Mouse (Mus musculus) stomach, embryonic 14.5 days (tissue): Measurements from ENCODE around the gene Agrp. TPM values are rescaled to one million over a fixed set of nuclear protein-coding genes. Genes with fewer than 3 reads are reported as not detected.

Experiments used
- ATAC-seq: fragments of 200-750 bp; cut with Nextera tagmentation; 2 replicates; pipeline ENCODE4 v1.8.0; 2017; ENCODE audit warnings: low read depth, moderate TSS enrichment; ENCODE audit not compliant: insufficient number of reproducible peaks, insufficient read depth, low FRiP score
- H3K27ac ChIP-seq: fragments of 300-500 bp; sonication (generic); 2 replicates; pipeline ENCODE4 v1.5.1; 2014; ENCODE audit warnings: mild to moderate bottlenecking, low read length, moderate library complexity, mixed read lengths
- H3K27me3 ChIP-seq: fragments of 300-500 bp; sonication (generic); 2 replicates; pipeline ENCODE4 v1.6.1; 2014; ENCODE audit warnings: low read length, control low read depth, mixed read lengths; ENCODE audit not compliant: control insufficient read depth, insufficient read depth
- H3K36me3 ChIP-seq: fragments of 300-500 bp; sonication (generic); 2 replicates; pipeline ENCODE4 v1.6.1; 2014; ENCODE audit warnings: mild to moderate bottlenecking, control low read depth, low read length, moderate library complexity, mixed read lengths; ENCODE audit not compliant: control insufficient read depth, insufficient read depth
- H3K4me1 ChIP-seq: fragments of 300-500 bp; sonication (generic); 2 replicates; pipeline ENCODE4 v1.6.1; 2014; ENCODE audit warnings: low read length, control low read depth, mixed read lengths; ENCODE audit not compliant: control insufficient read depth, insufficient read depth
- H3K4me2 ChIP-seq: fragments of 300-500 bp; sonication (generic); replicated peaks from 2 replicates; pipeline ENCODE4 v1.6.1; 2014; ENCODE audit warnings: low read depth, low read length, control low read depth
- H3K4me3 ChIP-seq: fragments of 300-500 bp; sonication (generic); 2 replicates; pipeline ENCODE4 v1.5.1; 2014; ENCODE audit warnings: low read depth, low read length, control low read depth
- H3K9ac ChIP-seq: fragments of 300-500 bp; sonication (generic); replicated peaks from 2 replicates; pipeline ENCODE4 v1.6.1; 2014; ENCODE audit warnings: low read depth, mild to moderate bottlenecking, control low read depth, low read length, moderate library complexity, mixed read lengths
- H3K9me3 ChIP-seq: fragments of 300-500 bp; sonication (generic); 2 replicates; pipeline ENCODE4 v1.6.1; 2016; ENCODE audit warnings: low read depth, low read length, control low read depth; ENCODE audit not compliant: control insufficient read depth
- WGBS: fragments of 180-500 bp; shearing (Covaris S2); extraction: QIAGEN DNeasy Blood & Tissue Kit; methylation state at CpG from one replicate; pipeline ENCODE4 v1.1.7; 2014; 5-methylcytosine and 5-hydroxymethylcytosine counted together
- polyA plus RNA-seq: library from polyadenylated mRNA; unstranded; fragments of >200 nt; fragmentation: Nextera tagmentation; extraction: Ambion mirVana; gene quantifications from 2 replicates; pipeline ENCODE4 v1.2.1, GENCODE M21; 2014

Gene Agrp
- polyA plus RNA-seq, 1 experiment from 2014 or later: 1.5 TPM

DNA sequence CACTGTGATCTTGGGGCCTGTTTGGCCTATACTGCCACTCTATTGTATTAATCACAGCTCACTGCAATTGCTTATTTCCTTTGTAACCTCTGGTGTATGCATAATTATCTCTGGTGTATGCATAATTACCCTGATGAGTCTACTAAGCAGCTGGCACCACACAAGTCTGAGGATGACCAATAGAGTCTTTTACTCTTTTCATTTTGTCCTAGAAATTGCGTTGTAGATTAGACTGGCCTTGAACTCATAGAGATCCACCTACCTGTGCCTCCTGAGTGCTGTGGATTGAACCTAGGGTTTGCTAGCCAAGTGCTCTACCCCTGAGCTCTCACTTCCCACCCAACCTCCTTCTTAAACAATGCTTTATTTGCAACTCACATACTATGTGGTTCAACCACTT lies 11.1 kb downstream of the Agrp start:
- Histone ChIP-seq H3K9ac (no peak overlapping the region), H3K27ac (no peak overlapping the region), H3K9me3 (no peaks in the 10 kb centered on the region), H3K27me3 (no peaks in the 10 kb centered on the region), H3K36me3 (peaks cover 9% of the 10 kb centered on the region; the same call in 1 of the 2 replicates), H3K4me3 (no peak overlapping the region), H3K4me1 (peaks cover 17% of the 10 kb centered on the region), H3K4me2 (no peak overlapping the region)
- no peak for ATAC-seq
- WGBS: 74% methylated on average over 1 of the region's 1 CpGs

DNA sequence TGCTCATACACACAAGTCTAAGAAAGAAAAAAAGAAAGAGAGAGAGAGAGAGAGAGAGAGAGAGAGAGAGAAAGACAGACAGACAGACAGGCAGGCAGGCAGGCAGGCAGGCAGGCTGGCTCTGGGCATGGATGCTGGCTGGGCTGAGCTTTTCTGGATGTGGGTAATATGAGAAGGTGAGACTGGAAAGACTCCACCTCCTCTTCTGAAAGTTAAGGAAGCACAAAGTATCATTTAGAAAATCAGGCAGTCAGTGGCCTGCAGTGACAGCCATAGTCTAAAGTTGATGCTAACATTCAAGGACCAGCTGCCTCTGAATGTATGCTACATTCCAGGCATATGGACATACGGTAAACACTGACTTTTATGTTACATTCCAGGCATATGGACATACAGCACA lies 12.4 kb downstream of the Agrp start:
- no peak for ATAC-seq
- Histone ChIP-seq H3K4me2 (no peak overlapping the region), H3K4me1 (peaks cover 17% of the 10 kb centered on the region), H3K4me3 (no peak overlapping the region), H3K9ac (no peak overlapping the region), H3K36me3 (peaks cover 21% of the 10 kb centered on the region), H3K9me3 (no peaks in the 10 kb centered on the region), H3K27ac (peak overlapping the region; percentile 22; the same call in 1 of the 2 replicates), H3K27me3 (no peaks in the 10 kb centered on the region)
- 31% methylated on average over 1 of the region's 1 CpGs for WGBS

DNA sequence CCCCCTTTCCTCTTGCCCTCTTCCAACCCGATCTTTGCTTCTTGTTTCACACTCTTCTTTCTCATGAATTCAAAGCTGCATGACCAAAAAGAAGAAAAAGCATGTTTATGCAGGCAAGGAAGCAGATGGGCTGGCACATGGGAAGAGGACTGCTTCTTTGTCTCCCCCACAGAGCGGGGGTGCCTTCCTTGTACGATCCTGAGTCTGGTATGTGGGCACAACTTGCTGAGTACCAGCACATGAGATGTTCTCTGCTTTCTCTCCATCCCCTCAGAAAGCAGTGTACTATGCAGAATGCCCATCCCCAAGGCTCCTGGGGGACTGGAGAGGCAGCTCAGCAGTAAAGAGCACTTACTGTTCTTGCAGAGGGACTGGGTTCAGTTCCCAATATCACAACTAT lies 12.8 kb downstream of the Agrp start:
- H3K27ac ChIP-seq: peak overlapping the region; percentile 22; the same call in 1 of the 2 replicates
- H3K9me3 ChIP-seq: no peaks in the 10 kb centered on the region
- peaks cover 25% of the 10 kb centered on the region for H3K36me3 ChIP-seq
- H3K9ac ChIP-seq: no peak overlapping the region
- H3K4me1 ChIP-seq: peaks cover 17% of the 10 kb centered on the region
- ATAC-seq: no peak
- H3K4me3 ChIP-seq: no peak overlapping the region
- H3K27me3 ChIP-seq: no peaks in the 10 kb centered on the region
- no peak overlapping the region for H3K4me2 ChIP-seq
- 57% methylated on average over 3 of the region's 3 CpGs for WGBS

DNA sequence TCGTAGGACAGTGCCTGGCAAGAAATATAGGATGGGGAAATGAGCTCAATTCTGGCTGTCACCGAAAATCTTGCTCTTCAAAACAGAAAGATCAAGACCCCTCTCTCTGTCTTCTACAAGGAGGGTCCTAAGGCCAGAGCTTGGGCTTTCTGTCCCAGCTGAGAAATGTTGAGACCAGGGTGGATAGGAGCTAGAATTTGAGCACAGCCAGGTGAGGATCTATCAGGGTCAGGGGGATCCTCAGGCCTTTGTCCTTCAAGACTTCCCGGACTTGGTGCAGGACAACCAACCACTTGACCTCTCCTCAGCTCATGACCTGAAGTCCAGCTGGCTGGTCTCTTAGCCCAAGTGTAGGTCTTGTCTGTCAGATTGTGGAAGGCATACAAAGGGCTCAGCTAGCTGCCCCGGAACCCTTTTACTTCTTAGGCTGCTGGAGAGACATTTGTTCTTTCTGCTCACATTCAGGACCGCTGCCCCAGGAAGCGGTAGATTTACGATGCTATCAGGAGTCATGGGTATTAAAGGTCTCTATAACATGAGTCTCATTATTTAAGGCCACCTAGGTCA lies 13.4 kb downstream of the Agrp start:
- Histone ChIP-seq H3K4me1 (peaks cover 17% of the 10 kb centered on the region), H3K27me3 (no peaks in the 10 kb centered on the region), H3K4me2 (no peak overlapping the region), H3K4me3 (no peak overlapping the region), H3K9ac (no peak overlapping the region), H3K27ac (no peak overlapping the region), H3K9me3 (no peaks in the 10 kb centered on the region), H3K36me3 (peaks cover 32% of the 10 kb centered on the region)
- WGBS: 54% methylated on average over 7 of the region's 7 CpGs
- no peak for ATAC-seq

DNA sequence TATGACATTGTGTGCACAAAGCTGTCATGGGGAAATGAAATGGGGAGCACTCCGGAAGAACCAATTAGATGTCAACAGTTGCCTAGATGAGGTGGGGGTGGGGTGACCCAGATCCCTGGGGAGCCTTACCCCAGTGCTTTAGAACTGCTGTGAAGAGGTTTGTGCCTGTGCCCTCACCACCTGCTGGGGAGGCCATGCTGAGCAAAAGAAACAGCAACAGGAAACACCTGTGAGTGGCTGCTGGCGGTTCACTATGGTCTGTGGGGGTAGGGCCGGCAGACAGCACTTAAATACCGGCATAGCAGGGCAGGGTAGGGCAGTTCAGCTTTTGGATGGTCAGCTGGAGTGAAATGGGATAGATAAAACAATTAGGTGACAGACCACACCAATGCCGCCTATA lies 14.1 kb downstream of the Agrp start:
- Histone ChIP-seq H3K36me3 (peaks cover 38% of the 10 kb centered on the region), H3K4me3 (no peak overlapping the region), H3K27ac (peak overlapping the region; percentile 48; the same call in 1 of the 2 replicates), H3K27me3 (no peaks in the 10 kb centered on the region), H3K9me3 (no peaks in the 10 kb centered on the region), H3K9ac (no peak overlapping the region), H3K4me1 (peaks cover 17% of the 10 kb centered on the region), H3K4me2 (no peak overlapping the region)
- 34% methylated on average over 5 of the region's 5 CpGs for WGBS
- no peak for ATAC-seq

DNA sequence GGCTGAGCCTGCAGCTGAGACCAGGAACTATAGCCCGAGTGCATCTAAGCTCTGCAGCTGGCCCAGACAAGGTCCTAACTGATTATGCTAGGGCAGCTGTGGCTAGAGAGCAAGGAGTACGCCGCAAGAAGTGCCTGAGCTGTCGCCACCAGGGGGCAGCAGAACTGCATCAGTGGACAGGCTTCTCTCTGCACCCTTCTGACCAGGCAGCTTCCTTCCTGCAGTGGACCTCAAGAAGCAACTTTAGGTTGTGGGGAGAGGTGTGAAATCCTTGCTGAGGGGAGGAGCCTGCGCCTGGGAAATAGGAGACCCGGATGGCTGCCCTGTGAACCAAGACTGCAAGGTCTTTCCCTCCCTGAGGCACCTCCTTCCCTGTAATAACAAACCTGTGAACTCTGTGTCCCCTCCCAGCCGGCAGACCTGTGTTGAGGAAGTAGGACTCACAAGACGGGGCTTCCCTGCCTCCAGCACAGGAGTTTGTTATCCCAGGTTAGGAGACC lies 14.7 kb downstream of the Agrp start:
- Histone ChIP-seq H3K36me3 (peaks cover 45% of the 10 kb centered on the region), H3K9ac (no peak overlapping the region), H3K4me1 (peaks cover 17% of the 10 kb centered on the region), H3K27ac (peak overlapping the region; percentile 48; the same call in 1 of the 2 replicates), H3K27me3 (no peaks in the 10 kb centered on the region), H3K4me3 (no peak overlapping the region), H3K4me2 (no peak overlapping the region), H3K9me3 (no peaks in the 10 kb centered on the region)
- WGBS: 4% methylated on average over 8 of the region's 8 CpGs
- peak; percentile 91 for ATAC-seq

DNA sequence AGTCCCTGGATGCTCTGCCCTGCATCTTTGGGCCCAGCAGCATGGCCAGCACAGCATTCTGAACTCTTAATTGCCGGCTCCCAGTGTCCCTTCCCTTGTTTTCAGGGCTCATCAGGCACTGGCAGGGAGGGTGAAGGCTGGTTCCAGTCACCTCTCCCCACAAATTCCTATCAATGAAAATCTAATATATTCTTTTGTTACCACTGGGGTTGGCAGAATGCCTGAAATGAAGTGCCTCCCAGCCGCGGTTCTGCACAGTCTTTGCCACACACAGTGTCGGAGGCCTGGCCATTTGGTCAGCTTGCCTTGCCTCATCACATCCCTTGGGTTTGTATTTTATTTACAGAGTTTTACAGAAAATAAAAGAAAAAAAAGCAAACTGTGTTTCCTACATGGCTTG lies 15.4 kb downstream of the Agrp start:
- Histone ChIP-seq H3K36me3 (peaks cover 51% of the 10 kb centered on the region), H3K4me1 (peaks cover 17% of the 10 kb centered on the region), H3K9ac (no peak overlapping the region), H3K27ac (peak overlapping the region; percentile 1; the same call in 1 of the 2 replicates), H3K9me3 (no peaks in the 10 kb centered on the region), H3K27me3 (no peaks in the 10 kb centered on the region), H3K4me3 (no peak overlapping the region), H3K4me2 (no peak overlapping the region)
- 0 out of 2 replicates have a peak, but pooled peaks have one; percentile 7 for ATAC-seq
- 69% methylated on average over 4 of the region's 4 CpGs for WGBS

DNA sequence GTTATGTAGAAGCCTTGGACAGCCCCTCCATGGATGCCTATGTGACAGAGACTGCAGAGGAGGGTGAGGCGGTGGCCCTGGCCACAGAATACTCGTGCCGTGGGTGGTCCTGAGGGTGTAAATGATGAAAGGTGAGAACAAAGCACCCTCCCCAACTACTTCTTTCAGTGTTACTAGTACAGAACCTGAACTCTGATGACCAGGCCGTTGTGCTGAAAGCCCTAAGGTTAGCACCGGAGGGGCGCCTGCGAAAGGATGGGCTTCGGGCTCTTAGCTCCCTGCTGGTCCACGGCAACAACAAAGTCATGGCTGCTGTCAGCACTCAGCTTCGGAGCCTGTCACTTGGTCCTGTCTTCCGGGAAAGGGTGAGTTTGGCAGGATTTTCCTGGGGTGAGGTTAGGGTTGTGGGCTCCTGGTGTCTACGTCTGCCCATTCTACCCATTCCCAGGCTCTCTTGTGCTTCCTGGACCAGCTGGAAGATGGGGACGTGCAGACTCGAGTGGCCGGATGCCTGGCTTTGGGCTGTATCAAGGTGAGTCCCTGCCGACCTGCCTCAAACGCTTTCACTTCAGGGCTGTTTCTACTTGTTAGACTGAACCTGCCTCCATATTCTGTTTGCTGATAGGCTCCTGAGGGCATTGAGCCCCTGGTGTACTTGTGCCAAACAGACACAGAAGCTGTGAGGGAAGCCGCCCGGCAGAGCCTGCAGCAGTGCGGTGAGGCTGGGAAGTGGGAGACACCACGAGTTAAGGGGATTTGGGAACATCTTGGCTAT lies 16.1 kb downstream of the Agrp start:
- Histone ChIP-seq H3K27ac (no peak overlapping the region), H3K36me3 (peaks cover 56% of the 10 kb centered on the region), H3K27me3 (no peaks in the 10 kb centered on the region), H3K9me3 (no peaks in the 10 kb centered on the region), H3K9ac (no peak overlapping the region), H3K4me3 (no peak overlapping the region), H3K4me1 (peaks cover 17% of the 10 kb centered on the region), H3K4me2 (no peak overlapping the region)
- no peak for ATAC-seq
- 90% methylated on average over 21 of the region's 21 CpGs for WGBS
